Mouse (Mus musculus) E14TG2a.4 (cell line): ENCODE results near the gene Notch1.

Experiments used
- CTCF ChIP-seq: conservative IDR thresholded peaks from 2 replicates; pipeline ENCODE4 v1.5.1; 2014; ENCODE audit warnings: low read length
- NANOG ChIP-seq: IDR thresholded peaks from 2 replicates; pipeline ENCODE4 v1.6.1; 2014; ENCODE audit warnings: borderline replicate concordance, low read length, mixed read lengths

DNA sequence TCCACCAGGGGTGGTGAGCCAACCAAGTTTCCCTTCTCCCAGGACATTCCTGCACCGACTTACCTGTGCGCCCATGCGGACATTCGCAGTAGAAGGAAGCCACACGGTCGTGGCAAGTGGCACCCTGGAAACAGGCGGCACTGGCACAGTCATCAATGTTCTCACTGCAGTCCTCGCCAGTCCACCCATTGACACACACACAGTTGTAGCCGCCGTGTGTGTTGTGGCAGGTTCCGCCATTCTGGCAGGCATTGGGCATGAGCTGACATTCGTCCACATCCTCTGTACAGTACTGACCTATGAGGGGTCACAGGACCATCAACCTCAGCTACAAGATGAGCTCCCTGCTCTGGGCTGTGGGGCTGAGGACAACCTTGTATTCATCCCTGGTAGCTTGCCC, 35.6 kb downstream of the Notch1 start:
- TF ChIP-seq CTCF (no peak), NANOG (no peak)
